Mouse (Mus musculus) lung, embryonic 14.5 days (tissue): Measurements from ENCODE around the gene Sod3. TPM values are rescaled to one million over a fixed set of nuclear protein-coding genes. Genes with fewer than 3 reads are reported as not detected.

Experiments used
- ATAC-seq: fragments of 200-750 bp; cut with Nextera tagmentation; 2 replicates; pipeline ENCODE4 v1.8.0; 2017; ENCODE audit warnings: mild to moderate bottlenecking, moderate TSS enrichment, moderate library complexity; ENCODE audit not compliant: insufficient read depth
- DNase-seq: peaks from one replicate; pipeline ENCODE4 v3.0.0-alpha.2; 2015
- H3K27ac ChIP-seq: fragments of 300-500 bp; sonication (generic); 2 replicates; pipeline ENCODE4 v1.5.1; 2014; ENCODE audit warnings: low read depth, mild to moderate bottlenecking, moderate library complexity
- H3K27me3 ChIP-seq: fragments of 300-500 bp; sonication (generic); 2 replicates; pipeline ENCODE4 v1.6.1; 2014; ENCODE audit warnings: low read length, control low read depth; ENCODE audit not compliant: insufficient read depth
- H3K36me3 ChIP-seq: fragments of 300-500 bp; sonication (generic); 2 replicates; pipeline ENCODE4 v1.6.1; 2014; ENCODE audit warnings: control low read depth; ENCODE audit not compliant: insufficient read depth
- H3K4me1 ChIP-seq: fragments of 300-500 bp; sonication (generic); 2 replicates; pipeline ENCODE4 v1.6.1; 2014; ENCODE audit warnings: antibody characterized with exemption, control low read depth; ENCODE audit not compliant: insufficient read depth
- H3K4me2 ChIP-seq: fragments of 300-500 bp; sonication (generic); 2 replicates; pipeline ENCODE4 v1.6.1; 2014; ENCODE audit warnings: mild to moderate bottlenecking
- H3K4me3 ChIP-seq: fragments of 300-500 bp; sonication (generic); 2 replicates; pipeline ENCODE4 v1.5.1; 2014; ENCODE audit warnings: low read depth, low read length
- H3K9ac ChIP-seq: fragments of 300-500 bp; sonication (generic); 2 replicates; pipeline ENCODE4 v1.6.1; 2014
- H3K9me3 ChIP-seq: fragments of 300-500 bp; sonication (generic); 2 replicates; pipeline ENCODE4 v1.6.1; 2016; ENCODE audit warnings: low read depth, low read length, control low read depth
- CTCF ChIP-seq: IDR thresholded peaks from 2 replicates; pipeline ENCODE4 v1.5.1; 2016; ENCODE audit warnings: antibody characterized with exemption, low read depth
- WGBS: fragments of 180-500 bp; shearing (Covaris S2); extraction: QIAGEN DNeasy Blood & Tissue Kit; methylation state at CpG from one replicate; pipeline ENCODE4 v1.1.7; 2014; 5-methylcytosine and 5-hydroxymethylcytosine counted together
- polyA plus RNA-seq: library from polyadenylated mRNA; unstranded; fragments of >200 nt; fragmentation: Nextera tagmentation; extraction: Ambion mirVana; gene quantifications from 2 replicates; pipeline ENCODE4 v1.2.1, GENCODE M21; 2014

Sod3 gene
- polyA plus RNA-seq, 1 experiment from 2014 or later, result 0.26 TPM

DNA sequence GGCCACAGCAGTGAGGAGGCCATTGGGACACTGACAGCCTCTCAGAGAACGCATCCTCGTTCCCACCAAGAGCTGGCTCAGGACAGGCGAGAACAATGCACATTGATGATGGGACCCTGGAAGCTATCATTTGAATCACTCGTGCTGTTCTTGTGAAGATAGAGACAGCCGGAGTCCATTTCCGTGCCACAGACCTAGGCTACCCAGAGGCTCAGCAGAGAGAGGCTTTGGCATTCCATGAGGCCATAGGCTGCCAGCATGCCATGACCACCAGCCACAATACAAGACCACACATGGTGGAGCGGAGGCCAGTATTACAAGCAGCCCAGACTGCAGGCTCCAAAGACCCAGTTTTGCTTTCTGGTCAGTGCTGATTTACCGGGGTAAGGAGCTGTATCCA is 19.2 kb downstream of the Sod3 start:
- no peaks in the 10 kb centered on the region for H3K4me1 ChIP-seq
- no peak for ATAC-seq
- H3K27me3 ChIP-seq, result no peaks in the 10 kb centered on the region
- no peak overlapping the region for H3K4me3 ChIP-seq
- H3K27ac ChIP-seq, result no peak overlapping the region
- no peaks in the 10 kb centered on the region for H3K36me3 ChIP-seq
- DNase-seq, result no peak
- no peak overlapping the region for H3K4me2 ChIP-seq
- no peak for TF ChIP-seq CTCF
- H3K9me3 ChIP-seq, result no peaks in the 10 kb centered on the region
- H3K9ac ChIP-seq, result no peak overlapping the region
- WGBS, result 81% methylated on average over 8 of the region's 8 CpGs

DNA sequence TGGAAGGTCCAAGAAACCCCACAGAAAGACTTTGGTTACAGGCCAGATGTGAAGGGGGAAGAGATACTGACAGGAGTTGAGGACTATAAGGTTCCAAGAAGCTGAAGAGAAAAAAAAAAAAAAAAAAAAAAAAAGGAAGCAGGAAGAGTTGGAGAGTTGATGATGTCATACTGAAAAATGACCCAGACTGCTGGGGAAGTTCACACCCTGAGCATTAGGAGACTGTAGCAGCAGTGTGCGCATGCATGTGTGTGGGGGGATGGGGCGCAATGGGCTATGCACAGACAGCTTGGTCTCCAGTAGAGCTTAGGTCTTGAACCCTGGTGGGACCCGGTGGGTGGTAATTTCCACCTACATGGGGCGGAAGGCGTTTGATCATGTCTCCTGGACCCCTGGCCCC is 20.2 kb downstream of the Sod3 start:
- Histone ChIP-seq H3K9me3 (no peaks in the 10 kb centered on the region), H3K9ac (no peak overlapping the region), H3K4me3 (no peak overlapping the region), H3K27ac (no peak overlapping the region), H3K4me2 (no peak overlapping the region), H3K4me1 (no peaks in the 10 kb centered on the region), H3K36me3 (no peaks in the 10 kb centered on the region), H3K27me3 (no peaks in the 10 kb centered on the region)
- WGBS, result 73% methylated on average over 5 of the region's 5 CpGs
- TF ChIP-seq CTCF, result no peak
- ATAC-seq, result no peak
- no peak for DNase-seq

DNA sequence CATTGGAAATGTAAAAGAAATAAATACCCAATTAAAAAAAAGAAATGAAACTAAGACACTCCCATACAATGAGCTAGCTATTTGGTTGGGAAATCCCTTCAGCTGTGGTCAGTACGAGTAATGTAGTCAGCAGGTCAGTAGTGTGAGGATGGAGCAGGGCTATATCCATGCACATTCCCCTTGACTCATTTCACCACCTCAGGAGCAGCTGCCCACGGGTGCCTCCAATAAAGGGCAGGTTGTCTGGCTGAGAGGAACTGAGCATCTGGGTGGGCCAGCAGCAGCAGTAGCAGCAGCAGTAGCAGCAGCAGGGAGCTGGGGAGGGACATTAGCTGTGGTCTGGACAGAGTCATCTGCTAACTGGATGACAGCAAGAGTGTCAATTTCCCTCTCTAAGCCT is 22.4 kb downstream of the Sod3 start:
- no peaks in the 10 kb centered on the region for H3K4me1 ChIP-seq
- H3K9ac ChIP-seq, result no peak overlapping the region
- no peaks in the 10 kb centered on the region for H3K27me3 ChIP-seq
- H3K4me2 ChIP-seq, result no peak overlapping the region
- no peaks in the 10 kb centered on the region for H3K36me3 ChIP-seq
- no peak for TF ChIP-seq CTCF
- H3K9me3 ChIP-seq, result no peaks in the 10 kb centered on the region
- no peak for ATAC-seq
- 69% methylated on average over 2 of the region's 2 CpGs for WGBS
- DNase-seq, result no peak
- H3K27ac ChIP-seq, result no peak overlapping the region
- H3K4me3 ChIP-seq, result no peak overlapping the region

DNA sequence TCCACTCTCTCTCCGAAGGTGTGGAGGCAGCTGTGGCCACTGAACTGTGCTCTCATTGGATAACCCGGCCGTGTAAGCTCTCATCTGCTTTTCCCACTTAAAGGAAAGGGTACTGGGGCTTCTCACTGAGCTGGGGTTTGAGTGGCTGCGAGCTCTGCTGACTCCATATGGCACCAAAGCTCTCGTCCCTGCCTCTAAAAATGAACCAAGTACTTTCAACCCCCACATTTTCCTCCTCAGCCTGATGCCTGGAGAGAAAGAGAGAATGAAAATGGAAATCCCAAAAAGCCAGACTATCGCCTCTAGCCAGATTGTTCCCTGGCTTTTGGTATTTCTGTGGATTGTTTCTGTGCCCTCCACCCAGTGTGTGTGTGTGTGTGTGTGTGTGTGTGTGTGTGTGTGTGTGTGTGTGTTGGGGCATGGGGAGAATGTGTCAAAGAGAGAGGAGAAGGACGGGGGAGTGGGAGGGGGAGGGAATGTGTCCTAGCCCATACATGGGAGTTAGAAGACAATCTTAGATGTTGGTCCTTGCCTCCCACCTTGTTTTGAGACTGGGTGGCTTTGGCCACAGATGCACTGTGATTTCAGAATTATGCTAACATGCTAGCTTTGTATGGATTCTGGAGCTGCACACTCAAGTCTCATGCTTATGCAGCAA is 24.6 kb downstream of the Sod3 start:
- Histone ChIP-seq H3K4me3 (no peak overlapping the region), H3K9me3 (no peaks in the 10 kb centered on the region), H3K4me1 (no peaks in the 10 kb centered on the region), H3K9ac (no peak overlapping the region), H3K36me3 (no peaks in the 10 kb centered on the region), H3K4me2 (no peak overlapping the region), H3K27ac (no peak overlapping the region), H3K27me3 (no peaks in the 10 kb centered on the region)
- 66% methylated on average over 7 of the region's 7 CpGs for WGBS
- DNase-seq (no peak), ATAC-seq (no peak)
- TF ChIP-seq CTCF, result no peak

DNA sequence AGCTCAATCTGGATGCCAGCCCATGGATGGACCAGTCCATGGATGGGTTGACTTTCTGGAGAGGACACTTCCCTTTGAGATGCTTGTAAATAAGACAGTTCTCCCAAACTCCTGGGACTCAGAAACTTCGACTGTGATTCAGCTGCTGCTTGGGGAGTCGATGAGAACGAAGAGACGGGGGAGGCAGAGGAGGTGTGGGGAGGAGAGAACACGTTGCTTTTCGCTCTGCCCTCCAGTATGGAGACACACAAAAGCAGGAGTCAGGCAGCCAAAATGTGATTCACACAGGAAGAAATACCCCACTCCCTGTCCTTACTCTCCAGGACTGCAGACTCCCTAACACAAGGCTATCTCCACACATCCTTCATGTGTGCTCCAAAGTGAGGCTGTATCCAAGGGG is 26.8 kb downstream of the Sod3 start:
- ATAC-seq (no peak), DNase-seq (no peak)
- Histone ChIP-seq H3K27me3 (no peaks in the 10 kb centered on the region), H3K4me2 (no peak overlapping the region), H3K9me3 (no peaks in the 10 kb centered on the region), H3K9ac (no peak overlapping the region), H3K4me3 (no peak overlapping the region), H3K36me3 (no peaks in the 10 kb centered on the region), H3K27ac (no peak overlapping the region), H3K4me1 (no peaks in the 10 kb centered on the region)
- TF ChIP-seq CTCF, result no peak
- WGBS, result 88% methylated on average over 6 of the region's 6 CpGs

DNA sequence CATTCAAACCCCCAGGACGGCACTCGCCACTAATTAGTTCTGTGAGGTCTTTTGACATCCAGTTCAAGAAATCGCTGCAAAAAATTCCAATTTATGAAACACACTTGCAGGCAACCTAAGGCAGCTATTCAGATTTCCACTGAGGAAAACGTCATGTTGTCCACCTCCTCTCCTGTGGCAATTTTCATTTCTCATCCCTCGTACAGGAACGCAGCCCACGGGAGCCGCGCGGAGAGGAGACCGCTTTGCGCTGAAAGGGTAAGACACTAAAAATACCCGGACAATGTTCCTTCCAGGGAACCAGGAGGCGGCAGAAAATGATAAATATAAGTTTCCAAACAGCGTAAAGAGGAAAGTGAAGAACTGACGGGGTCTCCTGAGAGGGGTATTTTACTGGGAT is 27.9 kb downstream of the Sod3 start:
- Histone ChIP-seq H3K27me3 (no peaks in the 10 kb centered on the region), H3K4me1 (no peaks in the 10 kb centered on the region), H3K36me3 (no peaks in the 10 kb centered on the region), H3K27ac (no peak overlapping the region), H3K4me3 (no peak overlapping the region), H3K9ac (no peak overlapping the region), H3K9me3 (no peaks in the 10 kb centered on the region), H3K4me2 (no peak overlapping the region)
- DNase-seq (no peak), ATAC-seq (no peak)
- TF ChIP-seq CTCF, result no peak
- WGBS, result 68% methylated on average over 16 of the region's 16 CpGs

DNA sequence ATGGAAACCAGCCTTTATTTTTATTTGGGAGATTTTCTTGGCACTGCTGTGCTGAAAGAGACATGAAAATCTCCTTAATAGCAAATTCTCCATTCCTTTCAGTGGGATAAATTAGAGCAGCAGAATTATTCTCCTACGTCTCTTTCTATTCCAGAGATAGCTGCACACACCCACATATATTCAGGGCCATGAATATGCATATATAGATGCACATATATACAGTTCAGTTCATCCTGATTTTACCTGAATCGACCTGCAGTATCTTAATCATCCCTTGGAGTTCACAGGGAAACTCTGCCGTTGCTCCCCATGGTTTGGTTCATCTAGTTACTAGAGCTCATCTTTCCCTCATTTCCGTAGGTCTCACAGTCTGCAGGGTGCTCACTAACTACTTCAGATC is 30.2 kb downstream of the Sod3 start:
- no peak overlapping the region for H3K4me3 ChIP-seq
- H3K36me3 ChIP-seq, result no peaks in the 10 kb centered on the region
- no peak overlapping the region for H3K9ac ChIP-seq
- no peak for TF ChIP-seq CTCF
- H3K27ac ChIP-seq, result no peak overlapping the region
- no peaks in the 10 kb centered on the region for H3K27me3 ChIP-seq
- DNase-seq, result no peak
- no peaks in the 10 kb centered on the region for H3K9me3 ChIP-seq
- WGBS, result 77% methylated on average over 4 of the region's 4 CpGs
- no peaks in the 10 kb centered on the region for H3K4me1 ChIP-seq
- no peak overlapping the region for H3K4me2 ChIP-seq
- ATAC-seq, result no peak

DNA sequence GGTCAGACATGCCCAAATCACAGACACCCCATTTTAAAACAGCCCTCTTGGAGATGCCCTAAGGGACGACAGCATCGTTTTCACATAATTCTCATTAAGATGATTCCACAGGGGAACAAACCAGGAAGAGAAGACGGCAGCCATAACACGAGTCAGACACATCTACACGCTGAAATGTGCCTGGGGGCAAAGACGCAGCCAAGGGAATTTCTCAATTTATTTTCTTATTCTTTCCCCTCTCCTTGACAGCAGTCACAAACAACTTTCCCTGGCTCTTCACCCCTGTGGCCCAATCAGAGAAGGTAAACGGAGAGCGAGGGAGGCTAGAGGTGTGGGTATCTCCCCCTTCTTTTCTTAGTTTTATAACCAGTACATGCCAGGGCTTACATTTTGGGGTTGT is 40.8 kb downstream of the Sod3 start:
- Histone ChIP-seq H3K27ac (no peak overlapping the region), H3K4me1 (no peaks in the 10 kb centered on the region), H3K9ac (no peak overlapping the region), H3K9me3 (no peaks in the 10 kb centered on the region), H3K27me3 (no peaks in the 10 kb centered on the region), H3K4me2 (no peak overlapping the region), H3K4me3 (no peak overlapping the region), H3K36me3 (no peaks in the 10 kb centered on the region)
- ATAC-seq (no peak), DNase-seq (no peak)
- 67% methylated on average over 8 of the region's 8 CpGs for WGBS
- no peak for TF ChIP-seq CTCF
